Mouse (Mus musculus): Measurements from ENCODE around the gene Myo1e.

Myo1e gene

GRCm38 (mm10) chr9:70364741-70365140 is 157.6 kb downstream of the Myo1e start:
- no peak for DNase-seq (ENCODE audit: low read depth)

- DNase-seq (ENCODE audit: low read depth), result no peak
These were observed 158.8 kb downstream of the Myo1e start for GRCm38 (mm10) chr9:70365915-70366314.

- DNase-seq (ENCODE audit: low read depth), result no peak
These were observed 159.7 kb downstream of the Myo1e start for GRCm38 (mm10) chr9:70366898-70367297.

- DNase-seq (ENCODE audit: low read depth), result no peak
These were observed 164.5 kb downstream of the Myo1e start for GRCm38 (mm10) chr9:70371638-70372037.

- DNase-seq (ENCODE audit: low read depth), result peak; percentile 49
These were observed 172.6 kb downstream of the Myo1e start for GRCm38 (mm10) chr9:70379502-70380467.

GRCm38 (mm10) chr9:70382091-70382490 is 174.9 kb downstream of the Myo1e start:
- no peak for DNase-seq (ENCODE audit: low read depth)

GRCm38 (mm10) chr9:70383750-70384149 is 176.6 kb downstream of the Myo1e start:
- DNase-seq (ENCODE audit: low read depth), result no peak

- no peak for DNase-seq (ENCODE audit: low read depth)
These were observed 177.3 kb downstream of the Myo1e start for GRCm38 (mm10) chr9:70384494-70384893.

GRCm38 (mm10) chr9:70384958-70385728 is 178.0 kb downstream of the Myo1e start:
- DNase-seq (ENCODE audit: low read depth), result no peak

- no peak for DNase-seq (ENCODE audit: low read depth)
These were observed 180.4 kb downstream of the Myo1e start for GRCm38 (mm10) chr9:70387410-70388119.

GRCm38 (mm10) chr9:70389548-70389947 is 182.4 kb downstream of the Myo1e start:
- no peak for DNase-seq (ENCODE audit: low read depth)

- DNase-seq (ENCODE audit: low read depth), result no peak
These were observed 183.9 kb downstream of the Myo1e start for GRCm38 (mm10) chr9:70391042-70391441.

- no peak for DNase-seq (ENCODE audit: low read depth)
These were observed 184.8 kb downstream of the Myo1e start for GRCm38 (mm10) chr9:70391660-70392562.

GRCm38 (mm10) chr9:70392563-70392907 is 185.4 kb downstream of the Myo1e start:
- peak; percentile 45 for DNase-seq (ENCODE audit: low read depth)

GRCm38 (mm10) chr9:70395617-70396016 is 188.5 kb downstream of the Myo1e start:
- DNase-seq (ENCODE audit: low read depth), result no peak

- DNase-seq (ENCODE audit: low read depth), result no peak
These were observed 188.9 kb downstream of the Myo1e start for GRCm38 (mm10) chr9:70396083-70396482.

GRCm38 (mm10) chr9:70401937-70402539 is 194.9 kb downstream of the Myo1e start:
- no peak for DNase-seq (ENCODE audit: low read depth)

GRCm38 (mm10) chr9:70406596-70406995 is 199.4 kb downstream of the Myo1e start:
- no peak for DNase-seq (ENCODE audit: low read depth)

- peak; percentile 45 for DNase-seq (ENCODE audit: low read depth)
These were observed 201.6 kb downstream of the Myo1e start for GRCm38 (mm10) chr9:70408791-70409190.

- DNase-seq (ENCODE audit: low read depth), result no peak
These were observed 202.6 kb downstream of the Myo1e start for GRCm38 (mm10) chr9:70409743-70410142.

GRCm38 (mm10) chr9:70410668-70411067 is 203.5 kb downstream of the Myo1e start:
- DNase-seq (ENCODE audit: low read depth), result no peak

Measured in induced T-regulatory cell, adult 2 months (primary cell).